Mouse (Mus musculus): ENCODE measurements around the gene Fam185a.
A peak's percentile ranks its signal among the peaks of the same experiment; 100 is the strongest.

Fam185a gene

DNA sequence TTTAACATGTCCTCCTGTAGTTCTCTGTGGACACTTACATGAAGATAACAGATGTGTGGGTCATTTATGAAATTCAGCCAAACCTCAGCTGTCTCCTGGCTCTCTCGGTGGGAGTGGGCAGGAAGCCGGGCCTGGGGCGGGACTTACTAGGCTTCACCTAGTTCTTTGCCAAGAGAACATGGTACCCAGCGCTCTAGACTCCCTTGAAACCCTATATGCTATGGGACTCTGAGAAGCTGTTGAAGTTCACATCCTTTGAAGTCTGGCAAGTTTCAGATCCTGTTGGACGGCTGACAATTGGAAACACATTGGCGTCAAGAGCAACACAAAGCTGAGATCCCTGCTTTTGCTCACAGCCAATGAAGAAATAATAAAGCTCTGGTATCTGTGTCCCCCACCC is 71.6 kb downstream of the Fam185a start:
- DNase-seq, result peak; percentile 94

DNA sequence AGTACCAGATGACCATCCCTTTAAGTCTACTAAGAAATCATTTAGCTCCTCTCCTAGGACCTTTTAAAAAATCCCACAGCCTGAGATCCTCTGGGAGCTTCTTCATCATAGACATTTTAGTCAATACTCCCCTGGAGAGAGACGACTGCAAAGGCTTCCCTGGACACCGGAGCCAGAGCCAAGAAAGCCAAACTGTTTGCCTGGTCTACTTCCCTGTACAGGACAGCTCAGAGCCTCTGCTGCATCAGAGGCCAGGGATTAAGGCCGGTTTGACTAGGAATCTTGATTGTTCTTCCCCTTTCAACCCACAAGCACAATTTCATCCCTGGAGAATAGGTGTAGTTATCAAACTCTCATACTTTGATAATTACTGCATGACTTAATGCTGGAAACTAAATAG is 72.1 kb downstream of the Fam185a start:
- peak; percentile 95 for DNase-seq

DNA sequence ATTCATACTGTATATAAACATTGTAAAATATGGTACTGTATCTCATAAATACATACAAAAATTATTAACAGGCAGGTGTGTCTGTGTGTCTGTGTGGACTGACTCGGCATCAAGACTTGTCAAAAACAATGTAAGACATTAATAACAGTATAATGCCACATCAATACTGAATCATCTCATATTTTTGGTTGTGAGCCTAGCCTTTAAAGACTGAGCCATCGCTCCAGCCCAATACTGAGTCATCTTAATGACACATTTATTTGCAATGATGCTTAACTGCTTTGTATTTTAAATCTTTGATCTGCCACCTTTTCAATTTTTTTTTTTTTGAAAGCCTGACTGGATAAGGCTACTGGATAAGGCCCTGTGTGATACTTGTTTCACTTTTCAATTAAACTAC is 73.7 kb downstream of the Fam185a start:
- DNase-seq, result no peak

DNA sequence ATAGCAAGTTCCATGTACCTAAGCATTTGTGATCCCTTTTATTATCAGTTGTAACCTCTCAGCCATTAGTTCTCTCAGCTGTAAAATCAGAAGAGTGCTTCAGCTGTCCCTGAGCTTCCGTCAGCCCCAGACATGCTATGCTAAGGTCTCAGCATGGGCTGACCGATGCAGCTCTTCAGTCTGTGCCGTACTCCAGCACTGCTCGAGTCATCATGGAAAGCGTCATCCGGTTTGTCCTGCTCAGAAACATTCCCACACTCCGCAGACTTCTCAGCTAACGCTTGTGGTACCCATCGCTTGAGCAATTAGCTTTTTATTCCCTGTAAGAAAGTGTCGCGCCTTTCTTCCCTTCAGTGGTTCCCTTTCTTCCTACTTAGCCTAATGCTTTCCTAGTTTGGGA is 74.2 kb downstream of the Fam185a start:
- DNase-seq, result peak; percentile 68

DNA sequence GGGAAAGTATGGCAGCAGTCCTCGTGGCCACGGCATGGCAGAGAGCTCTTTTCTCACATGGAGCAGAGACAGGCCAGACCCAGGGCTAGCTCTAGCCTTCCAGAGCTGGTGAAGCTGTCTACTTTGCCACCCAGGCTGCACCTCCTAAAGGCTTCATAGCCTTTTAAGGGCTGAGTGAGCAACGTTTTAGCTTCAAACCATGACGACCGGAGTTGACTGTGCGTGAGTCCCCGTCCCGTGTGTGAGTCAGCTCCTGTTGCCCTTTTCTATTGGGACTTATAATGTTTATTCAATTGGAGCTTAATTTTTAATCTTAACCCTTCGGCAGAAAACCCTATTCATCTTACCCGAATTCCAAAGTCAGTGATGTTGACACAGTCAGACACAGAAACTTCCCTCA is 75.4 kb downstream of the Fam185a start:
- no peak for DNase-seq

DNA sequence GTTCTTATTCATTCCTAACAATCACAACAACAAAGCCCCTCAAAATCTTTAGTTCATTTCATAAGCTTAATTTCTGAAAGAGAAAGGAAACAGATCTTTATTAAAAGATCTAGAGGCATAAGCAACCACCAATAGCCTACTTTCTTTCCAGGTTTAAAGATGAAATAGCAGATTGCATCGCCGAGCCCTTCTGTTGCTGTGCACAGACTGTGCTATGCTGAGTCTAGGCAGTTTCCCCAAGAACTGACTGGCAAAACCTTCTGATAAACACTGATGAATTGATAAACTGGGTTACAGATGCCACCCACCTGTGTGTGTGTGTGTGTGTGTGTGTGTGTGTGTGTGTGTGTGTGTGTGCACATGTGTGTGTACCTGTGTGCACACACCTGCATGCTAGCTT is 76.2 kb downstream of the Fam185a start:
- DNase-seq, result peak; percentile 12

DNA sequence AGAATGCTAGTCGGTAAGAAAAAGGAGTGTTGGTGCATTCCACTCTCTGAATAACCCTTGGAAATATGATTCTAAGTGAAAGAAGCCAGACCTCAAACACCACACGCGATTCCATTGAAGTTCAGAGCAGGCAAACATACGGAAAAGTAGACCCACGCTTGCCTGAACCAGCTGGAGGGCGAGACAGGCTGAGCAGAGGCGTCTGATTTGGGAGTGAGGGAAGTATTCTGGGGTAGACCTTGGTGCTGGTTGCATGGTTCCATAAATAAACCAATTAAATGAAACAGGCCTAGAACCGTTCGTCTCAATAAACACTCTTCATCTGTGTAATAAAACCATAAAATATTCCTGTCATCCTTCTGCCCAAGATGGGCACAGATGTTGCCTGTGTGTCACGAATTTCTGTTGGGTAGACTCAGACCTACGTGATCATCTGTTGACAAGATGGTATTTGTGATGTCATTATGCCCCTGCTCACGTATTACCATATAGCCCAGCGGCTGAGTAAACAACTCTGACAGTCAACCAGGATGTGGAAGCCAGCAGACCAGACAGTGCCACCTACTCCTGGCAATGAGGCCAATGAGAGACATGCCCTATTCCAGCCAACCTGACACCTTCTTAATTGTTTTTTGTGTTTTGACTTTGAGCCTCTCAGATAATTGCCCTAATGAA is 78.3 kb downstream of the Fam185a start:
- peak; percentile 33 for DNase-seq

DNA sequence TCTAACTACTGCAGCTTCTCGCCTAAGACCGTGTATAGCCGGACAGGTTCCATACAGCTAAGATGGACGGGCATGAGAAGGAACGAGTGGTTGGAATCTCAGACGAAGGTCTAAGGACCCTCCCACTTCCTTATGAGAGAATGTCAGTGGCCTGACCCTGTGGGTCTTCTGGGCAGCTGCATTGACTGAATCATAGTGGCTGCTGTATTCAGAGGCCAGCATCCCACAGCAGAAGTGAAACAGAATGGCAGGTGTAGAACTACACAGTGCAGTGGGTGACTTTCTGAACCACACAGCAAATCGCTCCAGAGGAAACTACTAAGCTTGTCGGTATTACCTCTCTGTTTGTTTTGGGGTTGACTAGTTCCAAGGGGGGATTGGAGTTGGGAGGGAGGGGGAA is 80.4 kb downstream of the Fam185a start:
- no peak for DNase-seq

DNA sequence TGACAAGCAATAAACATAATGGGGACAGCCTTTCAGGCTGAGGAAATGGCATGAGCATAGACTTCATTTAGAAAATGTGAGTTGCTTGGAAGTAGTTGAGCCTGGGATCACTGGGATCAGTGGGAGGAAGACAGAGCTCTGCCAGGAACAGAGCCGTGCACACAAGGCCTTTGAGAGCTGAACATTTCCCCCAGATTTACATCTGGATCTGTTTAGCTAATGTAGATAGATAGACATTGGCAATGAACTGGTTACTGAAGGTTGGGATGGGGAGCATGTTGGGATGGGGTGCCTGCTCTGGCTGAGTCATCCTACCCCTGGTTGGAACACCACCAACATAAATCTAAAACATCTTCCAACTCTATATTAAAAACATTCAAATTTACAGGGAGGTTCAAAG is 82.1 kb downstream of the Fam185a start:
- peak; percentile 79 for DNase-seq

DNA sequence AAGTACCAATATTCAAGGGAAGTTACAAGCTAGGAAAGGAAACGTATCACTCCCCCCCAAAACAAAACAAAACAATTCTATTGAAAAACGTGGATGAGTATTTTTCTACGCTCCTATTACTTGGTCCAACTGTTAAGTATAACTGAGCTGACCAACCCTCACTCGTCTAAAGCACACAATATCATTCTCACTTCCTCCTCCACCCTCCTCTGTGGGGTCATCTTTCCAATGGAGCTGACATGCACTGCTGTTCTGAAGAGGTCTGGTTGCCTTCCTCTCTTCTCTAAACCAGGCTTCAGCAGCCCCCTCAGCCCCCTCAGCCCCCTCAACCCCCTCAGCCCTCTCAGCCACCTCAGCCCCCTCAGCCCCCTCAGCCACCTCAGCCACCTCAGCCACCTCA is 85.0 kb downstream of the Fam185a start:
- no peak for DNase-seq

DNA sequence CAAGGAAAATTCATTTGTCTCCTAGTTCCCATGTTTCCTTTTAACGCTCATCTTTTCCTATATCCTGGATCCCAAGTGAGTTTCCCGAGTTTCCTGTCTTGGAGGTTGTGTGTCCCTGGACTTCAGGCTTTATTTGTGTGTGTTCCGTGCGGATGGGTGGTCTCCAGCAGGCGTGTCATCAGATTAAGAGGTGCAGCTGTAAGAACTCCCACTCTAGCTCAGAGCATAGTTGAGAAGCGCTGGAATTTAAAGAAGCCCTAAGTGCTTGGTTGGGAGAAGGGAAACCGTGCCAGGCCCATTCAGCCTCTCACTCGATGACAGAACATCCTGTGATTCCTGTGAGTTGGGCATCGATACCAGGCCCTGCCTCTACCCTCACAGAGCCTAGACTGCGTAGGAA is 88.6 kb downstream of the Fam185a start:
- peak; percentile 88 for DNase-seq

DNA sequence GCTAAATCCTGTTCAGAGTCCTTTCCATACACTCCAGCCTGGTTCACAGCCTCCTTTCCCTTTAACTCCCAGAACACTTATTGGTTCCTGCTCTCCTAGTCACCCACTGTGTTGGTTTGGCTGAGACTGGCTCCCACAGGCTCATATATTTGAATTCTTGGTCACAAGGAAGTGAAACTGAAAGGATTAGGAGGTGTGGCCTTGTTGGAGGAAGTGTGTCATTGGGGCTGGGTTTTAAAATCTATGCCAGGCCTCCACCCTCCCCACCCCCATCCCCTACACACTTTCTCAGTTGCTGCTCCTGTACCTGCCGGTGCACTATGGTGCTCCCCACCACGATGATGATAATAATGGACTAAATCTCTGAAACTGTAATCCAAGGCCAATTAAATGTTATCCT is 92.8 kb downstream of the Fam185a start:
- DNase-seq, result peak; percentile 86

DNA sequence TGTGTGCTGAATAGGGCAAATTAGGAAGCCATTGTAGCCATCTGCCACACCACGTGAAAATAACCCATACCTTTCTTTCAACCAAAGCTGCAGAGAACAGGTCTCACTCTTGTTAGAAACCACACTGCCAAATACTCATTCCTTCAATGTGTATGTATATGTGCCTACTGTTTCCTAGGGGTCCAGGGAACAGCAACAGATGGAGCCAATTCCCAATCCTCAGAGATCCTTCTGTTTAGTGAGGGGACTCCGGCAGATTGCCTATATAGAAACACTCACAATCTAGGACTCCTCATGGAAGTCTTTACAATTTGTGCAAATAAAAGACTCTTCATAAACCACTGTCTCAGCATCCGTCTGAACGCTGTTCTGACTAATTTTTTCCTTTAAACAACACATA is 93.4 kb downstream of the Fam185a start:
- peak; percentile 23 for DNase-seq

DNA sequence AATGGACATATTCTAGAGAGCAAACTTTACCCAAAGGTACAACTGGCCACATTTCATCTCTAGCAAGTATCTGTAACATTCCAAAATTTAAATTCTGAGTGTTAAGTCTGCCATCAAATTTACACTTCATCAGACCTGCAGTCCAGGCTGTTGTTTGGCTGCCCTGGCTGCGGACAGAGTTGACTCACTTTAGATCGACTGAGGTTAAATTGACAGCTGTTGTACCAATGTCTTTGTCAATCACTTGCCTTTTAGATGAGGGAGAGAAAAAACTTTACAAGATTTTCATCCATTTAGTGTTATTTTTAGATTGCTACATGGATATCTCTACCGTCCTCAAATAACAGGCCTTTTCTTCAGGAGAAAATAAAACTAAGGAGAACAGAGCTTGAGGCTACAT is 94.4 kb downstream of the Fam185a start:
- DNase-seq, result peak; percentile 16

DNA sequence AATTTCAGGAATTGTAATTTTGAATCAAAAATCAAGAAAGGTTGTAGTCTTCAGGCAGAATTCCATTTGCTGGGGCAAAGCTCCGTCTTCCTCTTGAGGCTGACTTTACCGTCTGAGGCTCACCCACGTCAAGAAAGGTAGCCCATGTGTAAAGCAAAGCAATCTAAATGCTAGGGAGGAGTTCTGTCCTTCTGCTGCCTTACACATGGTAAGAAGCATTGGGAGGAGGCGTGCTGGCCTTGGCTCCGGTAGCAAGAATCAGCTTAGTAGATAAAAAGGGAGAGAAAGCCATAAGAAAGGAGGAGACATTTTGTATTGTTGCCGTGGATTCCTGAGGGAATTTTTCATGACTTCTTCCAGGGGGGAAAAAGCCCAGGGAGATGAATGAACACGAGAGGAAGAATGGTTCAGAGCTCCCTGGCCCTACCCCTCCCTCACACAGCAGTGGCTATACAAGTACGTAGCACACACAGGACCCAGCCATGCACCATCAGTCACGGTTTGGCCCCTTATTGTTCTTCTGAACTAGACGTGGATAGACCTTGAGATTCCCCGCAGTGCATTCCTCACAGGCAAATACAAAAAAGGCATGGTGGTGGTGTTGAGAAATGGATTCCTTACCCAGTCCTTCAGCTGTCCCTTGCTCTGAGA is 102.2 kb downstream of the Fam185a start:
- peak; percentile 83 for DNase-seq

DNA sequence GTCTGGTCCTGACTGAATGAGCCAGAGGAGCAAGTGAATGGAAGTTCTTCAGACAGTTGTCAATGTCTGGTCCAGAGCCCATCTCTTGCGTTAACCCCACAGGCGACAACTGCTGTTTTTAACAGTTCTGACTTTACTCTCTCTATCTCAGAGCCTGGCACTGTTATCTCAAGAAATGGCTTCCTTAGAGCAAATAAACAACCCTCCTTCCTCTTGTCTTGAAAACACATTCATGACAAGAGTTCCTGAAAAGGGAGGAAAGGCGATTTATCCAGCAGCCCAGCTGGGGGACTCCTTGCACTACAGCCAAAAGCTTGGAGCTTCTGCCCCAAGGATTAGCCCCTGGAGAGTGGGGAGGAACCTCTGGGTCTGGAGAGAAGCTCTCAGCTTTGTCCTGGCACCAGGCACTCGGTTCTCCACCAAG is 102.7 kb downstream of the Fam185a start:
- peak; percentile 97 for DNase-seq

DNA sequence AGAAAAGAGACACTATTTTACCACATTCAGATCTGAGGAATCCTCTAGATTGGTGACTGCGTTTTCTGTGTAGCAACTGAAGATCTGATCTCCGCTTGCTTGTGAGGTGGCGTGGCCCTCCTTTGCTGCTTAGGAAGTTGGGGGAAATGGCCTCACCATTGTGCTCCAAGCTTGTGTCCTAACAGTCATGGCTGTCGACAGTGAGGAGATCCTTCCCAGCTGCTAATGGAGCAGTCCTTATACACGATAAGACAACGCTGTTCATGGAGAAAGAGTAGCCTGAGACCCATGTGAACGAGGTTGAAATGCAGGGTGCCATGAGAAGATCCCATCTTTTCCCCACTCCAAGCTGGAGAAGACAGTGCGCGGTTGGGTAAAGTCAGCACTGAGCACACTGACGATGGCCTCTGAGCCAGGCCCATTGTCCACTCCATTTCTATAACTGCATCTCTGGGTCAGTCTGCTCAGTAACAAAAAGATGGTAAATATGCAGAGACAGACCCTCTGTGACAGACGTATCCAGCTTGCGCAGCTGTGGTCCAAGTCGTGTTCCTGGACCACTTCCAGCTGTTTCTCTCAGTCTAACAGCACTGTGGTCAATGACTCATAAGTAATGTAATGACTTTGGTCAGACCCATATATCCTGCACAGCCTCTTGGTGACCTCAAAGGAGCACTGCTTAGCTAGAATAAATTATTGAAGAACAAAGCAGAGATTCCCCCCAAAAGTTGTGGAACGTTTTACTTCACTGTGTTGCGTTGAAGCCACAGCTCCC is 103.5 kb downstream of the Fam185a start:
- DNase-seq, result peak; percentile 96

DNA sequence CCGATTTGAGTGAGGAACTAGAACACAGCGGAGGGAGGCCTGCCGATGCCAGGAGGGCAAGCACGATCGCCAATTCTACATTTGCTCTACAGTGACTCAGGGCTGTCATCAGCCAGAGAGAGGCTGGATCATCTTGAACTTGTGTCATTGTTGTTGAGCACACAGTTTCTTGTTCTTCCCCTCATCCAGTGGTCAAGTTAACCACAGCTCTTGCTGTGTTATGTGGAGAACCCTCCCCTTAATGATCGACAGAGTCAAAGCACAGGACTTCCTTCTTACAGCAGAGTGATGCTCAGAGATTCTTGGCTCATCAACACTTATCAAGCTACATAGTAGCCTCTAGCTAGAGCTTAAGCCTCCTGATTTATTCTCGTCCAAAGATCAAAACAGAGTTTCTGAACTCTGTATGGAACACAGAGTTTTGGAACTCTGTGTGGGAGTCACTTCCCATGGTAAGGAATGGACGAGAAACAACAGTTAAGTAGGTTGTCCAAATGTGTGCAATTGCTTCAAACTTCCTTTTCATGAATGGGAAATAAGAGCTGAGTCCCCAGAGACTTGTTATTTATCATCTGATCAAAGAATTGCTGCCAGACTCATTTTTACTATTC is 104.5 kb downstream of the Fam185a start:
- DNase-seq, result peak; percentile 89
